Mouse (Mus musculus): ENCODE results near the gene Bzw1.

The Bzw1 gene

GRCm38 (mm10) chr1:58392652-58393283 is at the start of gene Bzw1:
Gene Bzw1 (plus strand): TSS chr1:58392898.
- H3K27me3 ChIP-seq (ENCODE audit: insufficient read depth, low read length): no peaks in the 10 kb centered on the region
- H3K9me3 ChIP-seq (ENCODE audit: low read length): no peaks in the 10 kb centered on the region
- H3K4me3 ChIP-seq (replicated peaks; ENCODE audit: low read length): peak within 1 kb of the TSS; percentile 91
- peaks cover 47% of the 10 kb centered on the region for H3K4me1 ChIP-seq (replicated peaks; ENCODE audit: low read depth, low read length)
- peaks cover 35% of the 10 kb centered on the region for H3K36me3 ChIP-seq (ENCODE audit: insufficient read depth, low read length)
- no peak for TF ChIP-seq NANOG (IDR thresholded peaks at IDR 0.05; ENCODE audit: borderline replicate concordance, low read length)
- no peak for TF ChIP-seq CTCF (conservative IDR thresholded peaks at IDR 0.05; ENCODE audit: low read length)
- TF ChIP-seq POU5F1 (IDR thresholded peaks at IDR 0.05; ENCODE audit: borderline replicate concordance, low read length): no peak

GRCm38 (mm10) chr1:58343861-58344260 is 48.8 kb upstream of the Bzw1 start:
- TF ChIP-seq NANOG (IDR thresholded peaks at IDR 0.05; ENCODE audit: borderline replicate concordance, low read length) (no peak), CTCF (conservative IDR thresholded peaks at IDR 0.05; ENCODE audit: low read length) (no peak), POU5F1 (IDR thresholded peaks at IDR 0.05; ENCODE audit: borderline replicate concordance, low read length) (no peak)
- no peaks in the 10 kb centered on the region for H3K36me3 ChIP-seq (ENCODE audit: insufficient read depth, low read length)

GRCm38 (mm10) chr1:58344570-58344969 is 48.1 kb upstream of the Bzw1 start:
- H3K27me3 ChIP-seq (ENCODE audit: insufficient read depth, low read length): no peaks in the 10 kb centered on the region
- no peak for TF ChIP-seq NANOG (IDR thresholded peaks at IDR 0.05; ENCODE audit: borderline replicate concordance, low read length)
- TF ChIP-seq POU5F1 (IDR thresholded peaks at IDR 0.05; ENCODE audit: borderline replicate concordance, low read length): no peak
- no peak for TF ChIP-seq CTCF (conservative IDR thresholded peaks at IDR 0.05; ENCODE audit: low read length)
- no peaks in the 10 kb centered on the region for H3K9me3 ChIP-seq (ENCODE audit: low read length)
- H3K4me3 ChIP-seq (replicated peaks; ENCODE audit: low read length): no peak overlapping the region
- H3K4me1 ChIP-seq (replicated peaks; ENCODE audit: low read depth, low read length): peaks cover 4% of the 10 kb centered on the region; the same call in 1 of the 2 replicates
- no peaks in the 10 kb centered on the region for H3K36me3 ChIP-seq (ENCODE audit: insufficient read depth, low read length)

More at GRCm38 (mm10) chr1:58343861-58344260, 48.8 kb upstream of the Bzw1 start:
- Histone ChIP-seq H3K9me3 (ENCODE audit: low read length) (no peaks in the 10 kb centered on the region), H3K27me3 (ENCODE audit: insufficient read depth, low read length) (no peaks in the 10 kb centered on the region), H3K4me3 (replicated peaks; ENCODE audit: low read length) (no peak overlapping the region), H3K4me1 (replicated peaks; ENCODE audit: low read depth, low read length) (peaks cover 4% of the 10 kb centered on the region; the same call in 1 of the 2 replicates)

GRCm38 (mm10) chr1:58346159-58346558 is 46.5 kb upstream of the Bzw1 start:
- peaks cover 4% of the 10 kb centered on the region; the same call in 1 of the 2 replicates for H3K4me1 ChIP-seq (replicated peaks; ENCODE audit: low read depth, low read length)
- H3K36me3 ChIP-seq (ENCODE audit: insufficient read depth, low read length): no peaks in the 10 kb centered on the region
- no peaks in the 10 kb centered on the region for H3K9me3 ChIP-seq (ENCODE audit: low read length)
- TF ChIP-seq NANOG (IDR thresholded peaks at IDR 0.05; ENCODE audit: borderline replicate concordance, low read length) (no peak), CTCF (conservative IDR thresholded peaks at IDR 0.05; ENCODE audit: low read length) (no peak)
- H3K4me3 ChIP-seq (replicated peaks; ENCODE audit: low read length): no peak overlapping the region
- no peaks in the 10 kb centered on the region for H3K27me3 ChIP-seq (ENCODE audit: insufficient read depth, low read length)

- H3K4me1 ChIP-seq (replicated peaks; ENCODE audit: low read depth, low read length): peaks cover 4% of the 10 kb centered on the region; the same call in 1 of the 2 replicates
- H3K9me3 ChIP-seq (ENCODE audit: low read length): no peaks in the 10 kb centered on the region
Observed at GRCm38 (mm10) chr1:58348712-58349111, 44.0 kb upstream of the Bzw1 start.

GRCm38 (mm10) chr1:58353238-58353893 is 39.3 kb upstream of the Bzw1 start:
- H3K36me3 ChIP-seq (ENCODE audit: insufficient read depth, low read length): no peaks in the 10 kb centered on the region
- H3K4me1 ChIP-seq (replicated peaks; ENCODE audit: low read depth, low read length): 0 out of 2 replicates have a peak, but pooled peaks cover 4% of the 10 kb centered on the region
- no peak overlapping the region for H3K4me3 ChIP-seq (replicated peaks; ENCODE audit: low read length)
- H3K9me3 ChIP-seq (ENCODE audit: low read length): no peaks in the 10 kb centered on the region
- TF ChIP-seq POU5F1 (IDR thresholded peaks at IDR 0.05; ENCODE audit: borderline replicate concordance, low read length) (no peak), NANOG (IDR thresholded peaks at IDR 0.05; ENCODE audit: borderline replicate concordance, low read length) (no peak), CTCF (conservative IDR thresholded peaks at IDR 0.05; ENCODE audit: low read length) (no peak)
- H3K27me3 ChIP-seq (ENCODE audit: insufficient read depth, low read length): no peaks in the 10 kb centered on the region

More at GRCm38 (mm10) chr1:58348712-58349111, 44.0 kb upstream of the Bzw1 start:
- no peak for TF ChIP-seq NANOG (IDR thresholded peaks at IDR 0.05; ENCODE audit: borderline replicate concordance, low read length)
- no peak for TF ChIP-seq CTCF (conservative IDR thresholded peaks at IDR 0.05; ENCODE audit: low read length)
- no peak for TF ChIP-seq POU5F1 (IDR thresholded peaks at IDR 0.05; ENCODE audit: borderline replicate concordance, low read length)
- H3K27me3 ChIP-seq (ENCODE audit: insufficient read depth, low read length): no peaks in the 10 kb centered on the region
- H3K36me3 ChIP-seq (ENCODE audit: insufficient read depth, low read length): no peaks in the 10 kb centered on the region
- H3K4me3 ChIP-seq (replicated peaks; ENCODE audit: low read length): no peak overlapping the region

GRCm38 (mm10) chr1:58358958-58359901 is 33.5 kb upstream of the Bzw1 start:
- H3K9me3 ChIP-seq (ENCODE audit: low read length): peaks cover 8% of the 10 kb centered on the region
- H3K4me3 ChIP-seq (replicated peaks; ENCODE audit: low read length): peak overlapping the region; percentile 54
- H3K4me1 ChIP-seq (replicated peaks; ENCODE audit: low read depth, low read length): peaks cover 27% of the 10 kb centered on the region
- no peaks in the 10 kb centered on the region for H3K36me3 ChIP-seq (ENCODE audit: insufficient read depth, low read length)
- H3K27me3 ChIP-seq (ENCODE audit: insufficient read depth, low read length): no peaks in the 10 kb centered on the region
- TF ChIP-seq POU5F1 (IDR thresholded peaks at IDR 0.05; ENCODE audit: borderline replicate concordance, low read length) (no peak), NANOG (IDR thresholded peaks at IDR 0.05; ENCODE audit: borderline replicate concordance, low read length) (no peak), CTCF (conservative IDR thresholded peaks at IDR 0.05; ENCODE audit: low read length) (no peak)

GRCm38 (mm10) chr1:58362296-58362695 is 30.4 kb upstream of the Bzw1 start:
- TF ChIP-seq CTCF (conservative IDR thresholded peaks at IDR 0.05; ENCODE audit: low read length) (no peak), POU5F1 (IDR thresholded peaks at IDR 0.05; ENCODE audit: borderline replicate concordance, low read length) (no peak), NANOG (IDR thresholded peaks at IDR 0.05; ENCODE audit: borderline replicate concordance, low read length) (no peak)
- no peaks in the 10 kb centered on the region for H3K36me3 ChIP-seq (ENCODE audit: insufficient read depth, low read length)
- 0 out of 2 replicates have a peak overlapping the region, but pooled peaks have one; percentile 1 for H3K4me3 ChIP-seq (replicated peaks; ENCODE audit: low read length)
- H3K4me1 ChIP-seq (replicated peaks; ENCODE audit: low read depth, low read length): peaks cover 38% of the 10 kb centered on the region
- H3K9me3 ChIP-seq (ENCODE audit: low read length): peaks cover 19% of the 10 kb centered on the region
- H3K27me3 ChIP-seq (ENCODE audit: insufficient read depth, low read length): no peaks in the 10 kb centered on the region
